Mouse (Mus musculus): ENCODE measurements around the gene Rasal2. TPM values are rescaled to one million over a fixed set of nuclear protein-coding genes. Genes with fewer than 3 reads are reported as not detected.

Rasal2 gene
- total RNA-seq, 1 experiment from 2014 or later, result 1.4 TPM

- no peak for ATAC-seq (ENCODE audit: extremely low read depth, insufficient number of reproducible peaks, low FRiP score, poor library complexity, severe bottlenecking)
These were observed 31.7 kb downstream of the Rasal2 start for GRCm38 (mm10) chr1:157380694-157381093.

- ATAC-seq (ENCODE audit: extremely low read depth, insufficient number of reproducible peaks, low FRiP score, poor library complexity, severe bottlenecking), result no peak
These were observed 42.0 kb downstream of the Rasal2 start for GRCm38 (mm10) chr1:157370397-157370796.

- ATAC-seq (ENCODE audit: extremely low read depth, insufficient number of reproducible peaks, low FRiP score, poor library complexity, severe bottlenecking), result no peak
These were observed 44.1 kb downstream of the Rasal2 start for GRCm38 (mm10) chr1:157368316-157368715.

GRCm38 (mm10) chr1:157346661-157347060 lies 65.7 kb downstream of the Rasal2 start:
- no peak for ATAC-seq (ENCODE audit: extremely low read depth, insufficient number of reproducible peaks, low FRiP score, poor library complexity, severe bottlenecking)

GRCm38 (mm10) chr1:157343519-157343918 lies 68.9 kb downstream of the Rasal2 start:
- no peak for ATAC-seq (ENCODE audit: extremely low read depth, insufficient number of reproducible peaks, low FRiP score, poor library complexity, severe bottlenecking)

- ATAC-seq (ENCODE audit: extremely low read depth, insufficient number of reproducible peaks, low FRiP score, poor library complexity, severe bottlenecking), result no peak
These were observed 77.6 kb downstream of the Rasal2 start for GRCm38 (mm10) chr1:157334834-157335233.

GRCm38 (mm10) chr1:157328068-157328467 lies 84.3 kb downstream of the Rasal2 start:
- ATAC-seq (ENCODE audit: extremely low read depth, insufficient number of reproducible peaks, low FRiP score, poor library complexity, severe bottlenecking), result no peak

- no peak for ATAC-seq (ENCODE audit: extremely low read depth, insufficient number of reproducible peaks, low FRiP score, poor library complexity, severe bottlenecking)
These were observed 89.3 kb downstream of the Rasal2 start for GRCm38 (mm10) chr1:157323091-157323490.

- no peak for ATAC-seq (ENCODE audit: extremely low read depth, insufficient number of reproducible peaks, low FRiP score, poor library complexity, severe bottlenecking)
These were observed 93.5 kb downstream of the Rasal2 start for GRCm38 (mm10) chr1:157318896-157319295.

GRCm38 (mm10) chr1:157301266-157301665 lies 111.1 kb downstream of the Rasal2 start:
- ATAC-seq (ENCODE audit: extremely low read depth, insufficient number of reproducible peaks, low FRiP score, poor library complexity, severe bottlenecking), result no peak

GRCm38 (mm10) chr1:157299559-157299958 lies 112.8 kb downstream of the Rasal2 start:
- ATAC-seq (ENCODE audit: extremely low read depth, insufficient number of reproducible peaks, low FRiP score, poor library complexity, severe bottlenecking), result no peak

- no peak for ATAC-seq (ENCODE audit: extremely low read depth, insufficient number of reproducible peaks, low FRiP score, poor library complexity, severe bottlenecking)
These were observed 113.4 kb downstream of the Rasal2 start for GRCm38 (mm10) chr1:157298990-157299389.

GRCm38 (mm10) chr1:157297137-157297536 lies 115.3 kb downstream of the Rasal2 start:
- ATAC-seq (ENCODE audit: extremely low read depth, insufficient number of reproducible peaks, low FRiP score, poor library complexity, severe bottlenecking), result no peak

- no peak for ATAC-seq (ENCODE audit: extremely low read depth, insufficient number of reproducible peaks, low FRiP score, poor library complexity, severe bottlenecking)
These were observed 116.5 kb downstream of the Rasal2 start for GRCm38 (mm10) chr1:157295868-157296267.

- ATAC-seq (ENCODE audit: extremely low read depth, insufficient number of reproducible peaks, low FRiP score, poor library complexity, severe bottlenecking), result no peak
These were observed 122.2 kb downstream of the Rasal2 start for GRCm38 (mm10) chr1:157290173-157290572.

- ATAC-seq (ENCODE audit: extremely low read depth, insufficient number of reproducible peaks, low FRiP score, poor library complexity, severe bottlenecking), result no peak
These were observed 123.1 kb downstream of the Rasal2 start for GRCm38 (mm10) chr1:157289251-157289650.

GRCm38 (mm10) chr1:157286561-157286960 lies 125.8 kb downstream of the Rasal2 start:
- ATAC-seq (ENCODE audit: extremely low read depth, insufficient number of reproducible peaks, low FRiP score, poor library complexity, severe bottlenecking), result no peak

GRCm38 (mm10) chr1:157285366-157285765 lies 127.0 kb downstream of the Rasal2 start:
- no peak for ATAC-seq (ENCODE audit: extremely low read depth, insufficient number of reproducible peaks, low FRiP score, poor library complexity, severe bottlenecking)

GRCm38 (mm10) chr1:157280781-157281180 lies 131.6 kb downstream of the Rasal2 start:
- no peak for ATAC-seq (ENCODE audit: extremely low read depth, insufficient number of reproducible peaks, low FRiP score, poor library complexity, severe bottlenecking)

GRCm38 (mm10) chr1:157275672-157276307 lies 136.6 kb downstream of the Rasal2 start:
- no peak for ATAC-seq (ENCODE audit: extremely low read depth, insufficient number of reproducible peaks, low FRiP score, poor library complexity, severe bottlenecking)

GRCm38 (mm10) chr1:157267894-157268293 lies 144.5 kb downstream of the Rasal2 start:
- ATAC-seq (ENCODE audit: extremely low read depth, insufficient number of reproducible peaks, low FRiP score, poor library complexity, severe bottlenecking), result no peak
